Mouse (Mus musculus) stomach, embryonic 14.5 days (tissue): ENCODE results near the gene Rbm19. TPM values are rescaled to one million over a fixed set of nuclear protein-coding genes. Genes with fewer than 3 reads are reported as not detected.

Source experiments
- ATAC-seq: fragments of 200-750 bp; cut with Nextera tagmentation; 2 replicates; pipeline ENCODE4 v1.8.0; 2017; ENCODE audit warnings: low read depth, moderate TSS enrichment; ENCODE audit not compliant: insufficient number of reproducible peaks, insufficient read depth, low FRiP score
- H3K27ac ChIP-seq: fragments of 300-500 bp; sonication (generic); 2 replicates; pipeline ENCODE4 v1.5.1; 2014; ENCODE audit warnings: mild to moderate bottlenecking, low read length, moderate library complexity, mixed read lengths
- H3K27me3 ChIP-seq: fragments of 300-500 bp; sonication (generic); 2 replicates; pipeline ENCODE4 v1.6.1; 2014; ENCODE audit warnings: low read length, control low read depth, mixed read lengths; ENCODE audit not compliant: control insufficient read depth, insufficient read depth
- H3K36me3 ChIP-seq: fragments of 300-500 bp; sonication (generic); 2 replicates; pipeline ENCODE4 v1.6.1; 2014; ENCODE audit warnings: mild to moderate bottlenecking, control low read depth, low read length, moderate library complexity, mixed read lengths; ENCODE audit not compliant: control insufficient read depth, insufficient read depth
- H3K4me1 ChIP-seq: fragments of 300-500 bp; sonication (generic); 2 replicates; pipeline ENCODE4 v1.6.1; 2014; ENCODE audit warnings: low read length, control low read depth, mixed read lengths; ENCODE audit not compliant: control insufficient read depth, insufficient read depth
- H3K4me2 ChIP-seq: fragments of 300-500 bp; sonication (generic); replicated peaks from 2 replicates; pipeline ENCODE4 v1.6.1; 2014; ENCODE audit warnings: low read depth, low read length, control low read depth
- H3K4me3 ChIP-seq: fragments of 300-500 bp; sonication (generic); 2 replicates; pipeline ENCODE4 v1.5.1; 2014; ENCODE audit warnings: low read depth, low read length, control low read depth
- H3K9ac ChIP-seq: fragments of 300-500 bp; sonication (generic); replicated peaks from 2 replicates; pipeline ENCODE4 v1.6.1; 2014; ENCODE audit warnings: low read depth, mild to moderate bottlenecking, control low read depth, low read length, moderate library complexity, mixed read lengths
- H3K9me3 ChIP-seq: fragments of 300-500 bp; sonication (generic); 2 replicates; pipeline ENCODE4 v1.6.1; 2016; ENCODE audit warnings: low read depth, low read length, control low read depth; ENCODE audit not compliant: control insufficient read depth
- whole genome bisulfite sequencing: fragments of 180-500 bp; shearing (Covaris S2); extraction: QIAGEN DNeasy Blood & Tissue Kit; methylation state at CpG from one replicate; pipeline ENCODE4 v1.1.7; 2014; 5-methylcytosine and 5-hydroxymethylcytosine counted together
- polyA plus RNA-seq: library from polyadenylated mRNA; unstranded; fragments of >200 nt; fragmentation: Nextera tagmentation; extraction: Ambion mirVana; gene quantifications from 2 replicates; pipeline ENCODE4 v1.2.1, GENCODE M21; 2014

The Rbm19 gene
- polyA plus RNA-seq, 1 experiment from 2014 or later, result 22.4 TPM

DNA sequence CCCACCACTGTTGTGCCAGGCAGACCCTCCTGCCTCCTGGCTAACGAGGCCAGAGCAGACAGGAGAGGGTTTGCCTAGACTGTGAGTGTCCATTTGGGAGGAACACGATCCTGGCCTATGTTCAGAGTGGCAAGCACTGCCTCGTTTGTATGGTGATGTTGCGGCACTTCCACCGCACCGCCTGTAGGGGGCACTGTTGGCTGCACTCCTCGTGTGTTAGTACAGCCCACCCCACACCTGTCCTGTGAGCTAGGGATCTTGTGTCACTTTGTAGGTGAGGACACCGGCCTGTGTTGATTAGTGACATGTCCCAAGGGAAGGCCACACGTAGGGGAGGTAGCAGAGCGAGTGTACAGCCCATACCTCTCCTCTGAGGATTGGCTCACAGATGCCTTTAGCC lies 11.4 kb downstream of the Rbm19 start:
- H3K36me3 ChIP-seq, result peaks cover 49% of the 10 kb centered on the region
- ATAC-seq, result no peak
- 60% methylated on average over 10 of the region's 10 CpGs for WGBS

DNA sequence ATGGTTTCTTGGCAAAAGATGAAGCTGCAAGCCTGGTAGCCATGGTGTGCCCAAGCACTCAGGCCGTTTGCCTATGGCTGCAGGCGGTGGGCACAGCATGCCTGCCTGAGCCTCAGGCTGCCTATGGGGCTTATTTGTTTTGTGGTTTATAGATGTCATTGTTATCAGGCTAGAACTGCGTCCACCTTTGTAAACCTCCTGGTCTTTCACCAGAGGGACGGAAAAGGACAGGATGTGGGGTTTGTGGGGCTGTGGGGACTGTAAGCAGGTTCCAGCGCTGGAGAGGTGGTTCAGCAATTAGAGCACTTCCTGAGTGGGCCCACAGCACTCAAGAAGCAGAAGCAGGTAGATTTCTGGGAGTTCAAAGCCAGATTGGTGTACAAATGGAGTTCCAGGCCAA lies 12.2 kb downstream of the Rbm19 start:
- WGBS, result 80% methylated on average over 5 of the region's 5 CpGs
- no peak overlapping the region for H3K4me2 ChIP-seq
- ATAC-seq, result no peak
- no peak overlapping the region for H3K9ac ChIP-seq
- peaks cover 44% of the 10 kb centered on the region for H3K36me3 ChIP-seq
- no peaks in the 10 kb centered on the region for H3K4me1 ChIP-seq
- no peak overlapping the region for H3K4me3 ChIP-seq
- H3K9me3 ChIP-seq, result no peaks in the 10 kb centered on the region
- no peaks in the 10 kb centered on the region for H3K27me3 ChIP-seq
- no peak overlapping the region for H3K27ac ChIP-seq

More for the DNA sequence above, 11.4 kb downstream of the Rbm19 start:
- H3K4me2 ChIP-seq, result no peak overlapping the region
- no peaks in the 10 kb centered on the region for H3K27me3 ChIP-seq
- no peak overlapping the region for H3K9ac ChIP-seq
- no peaks in the 10 kb centered on the region for H3K4me1 ChIP-seq
- H3K4me3 ChIP-seq, result no peak overlapping the region
- H3K27ac ChIP-seq, result no peak overlapping the region
- H3K9me3 ChIP-seq, result no peaks in the 10 kb centered on the region

DNA sequence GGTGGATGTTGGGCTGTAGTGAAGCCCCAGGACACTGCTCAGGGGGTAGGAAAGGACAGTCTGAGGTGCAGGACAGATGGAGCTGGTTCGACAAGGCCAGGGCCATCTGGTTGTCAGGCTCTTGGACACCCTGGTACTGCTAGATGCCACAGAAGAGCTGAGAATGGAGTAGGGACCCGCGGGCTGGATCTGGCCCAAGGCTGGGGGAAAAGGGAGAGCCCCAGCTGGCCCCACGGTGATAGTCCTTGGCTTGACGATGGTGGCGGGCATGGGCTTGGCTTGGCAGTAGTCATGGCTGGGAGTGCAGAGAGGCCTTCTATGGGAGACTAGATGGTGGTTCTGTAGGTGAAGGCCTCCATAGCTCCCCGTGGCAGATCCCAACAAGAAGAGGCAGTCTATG lies 12.8 kb downstream of the Rbm19 start:
- H3K27ac ChIP-seq, result no peak overlapping the region
- H3K9me3 ChIP-seq, result no peaks in the 10 kb centered on the region
- H3K27me3 ChIP-seq, result no peaks in the 10 kb centered on the region
- ATAC-seq, result no peak
- H3K4me3 ChIP-seq, result no peak overlapping the region
- H3K4me1 ChIP-seq, result no peaks in the 10 kb centered on the region
- no peak overlapping the region for H3K9ac ChIP-seq
- 95% methylated on average over 7 of the region's 7 CpGs for WGBS
- no peak overlapping the region for H3K4me2 ChIP-seq
- H3K36me3 ChIP-seq, result peaks cover 39% of the 10 kb centered on the region

DNA sequence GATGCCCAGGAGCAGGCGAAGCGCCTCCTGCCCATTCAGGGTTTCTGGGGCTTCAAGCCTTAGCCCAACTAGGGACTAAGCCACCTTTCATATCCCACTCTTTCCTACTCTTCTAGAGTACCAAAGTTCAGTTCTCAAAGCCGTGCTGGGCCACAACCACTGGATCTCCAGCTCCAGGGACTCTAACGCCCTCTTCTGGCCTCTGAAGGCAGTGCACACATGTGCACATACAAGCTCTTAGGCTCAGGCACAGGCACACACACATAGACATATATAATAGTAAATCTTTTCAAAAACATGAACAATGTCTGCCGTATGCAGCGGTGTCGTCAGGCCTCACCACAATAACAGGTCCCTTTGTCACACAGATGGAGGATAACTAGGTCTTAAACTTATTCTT lies 13.5 kb downstream of the Rbm19 start:
- H3K9me3 ChIP-seq, result no peaks in the 10 kb centered on the region
- peaks cover 35% of the 10 kb centered on the region for H3K36me3 ChIP-seq
- no peaks in the 10 kb centered on the region for H3K4me1 ChIP-seq
- WGBS, result 88% methylated on average over 7 of the region's 7 CpGs
- no peak overlapping the region for H3K9ac ChIP-seq
- H3K27me3 ChIP-seq, result no peaks in the 10 kb centered on the region
- ATAC-seq, result no peak
- H3K4me3 ChIP-seq, result no peak overlapping the region
- H3K4me2 ChIP-seq, result no peak overlapping the region
- no peak overlapping the region for H3K27ac ChIP-seq

DNA sequence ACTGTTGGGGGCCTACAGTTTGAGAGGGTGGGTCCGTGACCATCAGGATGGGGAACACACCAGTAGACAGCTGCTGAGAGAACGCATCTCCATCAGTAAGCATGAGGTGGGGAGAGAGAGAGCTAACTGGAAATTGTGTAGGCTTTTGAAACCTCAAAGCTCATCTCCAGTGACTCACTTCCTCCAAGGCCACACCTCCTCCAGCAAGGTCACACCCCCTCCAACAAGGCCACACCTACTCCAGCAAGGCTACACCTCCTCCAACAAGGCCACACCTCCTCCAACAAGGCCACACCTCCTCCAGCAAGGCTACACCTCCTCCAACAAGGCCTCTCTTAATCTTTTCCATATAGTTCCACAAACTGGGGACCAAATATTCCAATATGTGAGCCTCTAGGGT lies 13.9 kb downstream of the Rbm19 start:
- Histone ChIP-seq H3K27ac (no peak overlapping the region), H3K9me3 (no peaks in the 10 kb centered on the region), H3K4me3 (no peak overlapping the region), H3K9ac (no peak overlapping the region), H3K36me3 (peaks cover 34% of the 10 kb centered on the region), H3K4me1 (no peaks in the 10 kb centered on the region), H3K4me2 (no peak overlapping the region), H3K27me3 (no peaks in the 10 kb centered on the region)
- 89% methylated on average over 2 of the region's 2 CpGs for WGBS
- ATAC-seq, result no peak

DNA sequence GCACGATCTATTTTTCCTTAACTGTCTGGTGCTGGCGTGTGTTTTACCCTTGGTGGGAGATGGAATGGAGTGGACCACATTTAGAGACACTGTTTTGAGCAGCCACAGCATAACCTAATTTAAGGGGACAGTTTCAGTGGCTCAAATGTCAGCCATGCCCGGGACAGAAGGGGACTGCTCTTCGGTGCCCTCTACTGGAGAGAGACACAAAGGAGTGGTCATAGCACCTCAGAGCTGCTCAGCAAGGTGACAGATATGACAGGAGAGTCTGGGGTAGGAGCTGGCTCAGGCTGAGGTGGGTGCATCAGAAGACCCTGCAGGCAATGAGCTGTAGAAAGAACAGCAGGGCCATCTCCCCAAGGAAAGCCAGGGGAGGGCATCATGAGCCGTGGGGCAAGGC lies 15.3 kb downstream of the Rbm19 start:
- Histone ChIP-seq H3K27ac (no peak overlapping the region), H3K4me2 (no peak overlapping the region), H3K27me3 (no peaks in the 10 kb centered on the region), H3K9ac (no peak overlapping the region), H3K4me3 (no peak overlapping the region), H3K36me3 (peaks cover 23% of the 10 kb centered on the region), H3K4me1 (no peaks in the 10 kb centered on the region), H3K9me3 (no peaks in the 10 kb centered on the region)
- WGBS, result 61% methylated on average over 5 of the region's 5 CpGs
- ATAC-seq, result no peak

DNA sequence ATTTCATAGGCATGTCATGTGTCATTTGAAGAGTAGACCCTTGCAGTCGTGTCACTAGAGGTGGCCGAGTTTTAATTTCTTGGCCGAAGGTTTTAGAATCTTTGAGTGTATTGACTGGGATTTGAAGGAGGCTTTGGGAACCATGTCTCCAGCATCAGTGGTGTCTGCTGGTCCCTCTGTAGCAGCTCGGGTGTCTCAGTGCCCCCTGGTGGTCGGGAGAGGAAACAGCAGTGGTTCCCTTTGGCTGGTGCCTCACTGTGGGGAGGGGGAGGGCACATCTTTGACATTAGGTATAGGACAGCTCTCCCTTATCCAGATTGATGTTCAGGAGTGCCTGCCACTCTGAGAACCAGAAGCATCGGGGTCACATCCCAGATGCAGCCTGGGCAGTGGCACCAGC lies 17.7 kb downstream of the Rbm19 start:
- ATAC-seq, result no peak
- H3K4me2 ChIP-seq, result no peak overlapping the region
- H3K27me3 ChIP-seq, result no peaks in the 10 kb centered on the region
- H3K27ac ChIP-seq, result no peak overlapping the region
- H3K9ac ChIP-seq, result no peak overlapping the region
- no peaks in the 10 kb centered on the region for H3K9me3 ChIP-seq
- no peaks in the 10 kb centered on the region for H3K4me1 ChIP-seq
- H3K36me3 ChIP-seq, result peaks cover 8% of the 10 kb centered on the region
- H3K4me3 ChIP-seq, result no peak overlapping the region
- WGBS, result 37% methylated on average over 6 of the region's 6 CpGs

DNA sequence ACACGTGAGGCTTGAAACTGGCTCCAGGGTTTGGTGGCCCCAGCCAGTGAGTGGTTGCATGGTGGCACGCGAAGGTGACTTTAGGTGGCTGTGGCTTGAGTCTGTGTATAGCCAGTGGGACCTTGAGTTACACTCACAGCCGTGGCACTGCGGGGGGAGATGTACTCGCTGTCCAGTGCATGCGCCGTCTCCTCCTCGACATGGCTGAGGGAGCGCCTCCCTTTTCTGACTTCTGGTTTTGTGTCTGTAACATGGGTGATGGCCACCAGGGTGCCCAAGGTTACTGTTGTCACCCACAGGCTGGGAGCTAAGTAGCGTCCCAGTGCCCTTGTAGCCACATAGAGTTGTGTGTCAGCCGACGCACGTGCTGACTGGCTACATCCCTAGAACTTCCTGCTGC lies 19.1 kb downstream of the Rbm19 start:
- H3K36me3 ChIP-seq, result peaks cover 7% of the 10 kb centered on the region
- no peaks in the 10 kb centered on the region for H3K9me3 ChIP-seq
- no peaks in the 10 kb centered on the region for H3K4me1 ChIP-seq
- ATAC-seq, result no peak
- H3K4me2 ChIP-seq, result no peak overlapping the region
- H3K9ac ChIP-seq, result no peak overlapping the region
- 92% methylated on average over 14 of the region's 14 CpGs for WGBS
- no peak overlapping the region for H3K27ac ChIP-seq
- H3K4me3 ChIP-seq, result no peak overlapping the region
- no peaks in the 10 kb centered on the region for H3K27me3 ChIP-seq

DNA sequence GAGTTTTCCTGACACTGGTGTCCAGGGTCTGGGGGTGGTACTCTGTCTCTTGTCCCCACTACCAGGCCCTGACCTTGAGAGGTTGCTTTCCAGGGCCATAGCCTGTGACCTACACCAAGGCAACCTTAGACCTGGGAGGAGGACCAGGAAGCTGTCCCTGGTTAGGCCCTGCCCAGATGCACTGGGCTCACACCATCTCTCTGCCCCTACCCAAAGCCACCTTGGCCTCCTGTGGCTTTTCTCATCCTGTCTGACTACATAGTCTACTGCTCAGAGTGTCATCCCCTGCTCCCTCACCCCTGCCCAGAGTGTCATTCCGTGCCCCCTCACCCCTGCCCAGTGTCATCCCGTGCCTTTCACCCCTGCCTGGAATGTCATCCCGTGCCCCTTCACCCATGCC lies 19.6 kb downstream of the Rbm19 start:
- no peak for ATAC-seq
- H3K9me3 ChIP-seq, result no peaks in the 10 kb centered on the region
- WGBS, result 55% methylated on average over 3 of the region's 3 CpGs

More for the DNA sequence above, 19.6 kb downstream of the Rbm19 start:
- no peak overlapping the region for H3K4me3 ChIP-seq
- no peak overlapping the region for H3K9ac ChIP-seq
- no peaks in the 10 kb centered on the region for H3K27me3 ChIP-seq
- H3K27ac ChIP-seq, result no peak overlapping the region
- H3K4me2 ChIP-seq, result no peak overlapping the region
- peaks cover 10% of the 10 kb centered on the region for H3K36me3 ChIP-seq
- no peaks in the 10 kb centered on the region for H3K4me1 ChIP-seq
